Comparison of ENCODE assay signal across 8 mouse cellular contexts in the genomic region with DNA sequence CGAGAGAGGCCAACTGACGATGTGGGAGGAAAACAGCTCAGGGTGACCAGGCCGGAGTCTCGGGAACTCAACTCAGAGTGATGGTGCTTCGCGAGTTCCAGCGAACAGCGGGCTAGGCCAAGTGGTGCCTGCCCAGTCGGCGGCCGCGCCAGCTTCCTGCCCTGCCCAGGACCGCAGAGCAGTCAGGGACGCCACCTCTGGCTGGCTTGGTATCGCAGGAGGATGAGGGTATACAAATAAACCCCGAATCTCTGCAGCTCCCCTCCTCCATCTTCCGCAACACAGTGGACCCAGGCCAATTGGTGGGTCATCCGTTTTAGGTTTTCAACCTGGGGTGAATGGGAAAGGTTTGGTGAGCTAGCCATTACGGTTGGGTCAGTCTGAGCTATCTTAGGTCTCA. TPM values are rescaled to one million over a fixed set of nuclear protein-coding genes. Genes with fewer than 3 reads are reported as not detected.
DNase-seq lines count a peak whose midpoint lies in the region; ATAC-seq and TF ChIP-seq lines count a peak whose summit lies in the region.

No protein-coding gene starts in this region.

- DNase-seq in NIH3T3 (ENCODE audit: low read depth) (peak; percentile 23), adipocyte (ENCODE audit: low spot score) (no peak)
- peak; percentile 64 for DNase-seq in kidney, postnatal 14 days
- peak in 1 of 2 experiments; percentile 76 for DNase-seq in spleen, adult 2 months (ENCODE audit: low read depth in 1 of 2, low spot score in 2 of 2)

- TF ChIP-seq CTCF in C2C12 (IDR thresholded peaks at IDR 0.05; ENCODE audit: control insufficient read depth, insufficient read depth, insufficient read length), result peak; percentile 37
- no peak for TF ChIP-seq CTCF in spleen, adult 2 months (IDR thresholded peaks at IDR 0.05; ENCODE audit: extremely low read depth, insufficient read depth, insufficient read length, insufficient replicate concordance)

- no peak for TF ChIP-seq POLR2A in spleen, adult 2 months (IDR thresholded peaks at IDR 0.05; ENCODE audit: low read depth, low read length)

- no peaks in the 10 kb centered on the region for H3K27me3 ChIP-seq in C2C12 (ENCODE audit: control insufficient read depth, insufficient read depth, insufficient read length)
- H3K27me3 ChIP-seq in embryonic facial prominence, embryonic 12.5 days, result peaks cover 86% of the 10 kb centered on the region
- peaks cover 84% of the 10 kb centered on the region for H3K27me3 ChIP-seq in heart, embryonic 15.5 days
- no peaks in the 10 kb centered on the region for H3K27me3 ChIP-seq in spleen, adult 2 months (ENCODE audit: control insufficient read depth, insufficient read depth, low read length)

- no peaks in the 10 kb centered on the region for H3K9me3 ChIP-seq in embryonic facial prominence, embryonic 12.5 days
- H3K9me3 ChIP-seq in heart, embryonic 15.5 days (replicated peaks), result no peaks in the 10 kb centered on the region

- H3K79me2 ChIP-seq in C2C12 (ENCODE audit: control insufficient read depth, insufficient read depth) (no peaks in the 10 kb centered on the region), macrophage (ENCODE audit: inconsistent target) (no peaks in the 10 kb centered on the region)

- peaks cover 52% of the 10 kb centered on the region for H3K4me1 ChIP-seq in embryonic facial prominence, embryonic 12.5 days
- H3K4me1 ChIP-seq in heart, embryonic 15.5 days (replicated peaks), result peaks cover 37% of the 10 kb centered on the region
- peaks cover 14% of the 10 kb centered on the region for H3K4me1 ChIP-seq in spleen, adult 2 months (ENCODE audit: control insufficient read depth, insufficient read depth, insufficient read length)

- no peak for ATAC-seq in embryonic facial prominence, embryonic 12.5 days (ENCODE audit: insufficient number of reproducible peaks, insufficient read depth, low FRiP score, low TSS enrichment)
- peak; percentile 25; the same call in 1 of the 2 replicates for ATAC-seq in heart, embryonic 15.5 days (replicated peaks; ENCODE audit: insufficient number of reproducible peaks, insufficient read depth, low FRiP score, low read depth)

- peak overlapping the region; percentile 90 for H3K27ac ChIP-seq in embryonic facial prominence, embryonic 12.5 days
- H3K27ac ChIP-seq in heart, embryonic 15.5 days, result peak overlapping the region; percentile 90
- peak overlapping the region; percentile 32 for H3K27ac ChIP-seq in macrophage
- peak overlapping the region; percentile 95 for H3K27ac ChIP-seq in spleen, adult 2 months (ENCODE audit: insufficient read depth, low read length)

- peak overlapping the region; percentile 48 for H3ac ChIP-seq in C2C12 (ENCODE audit: control insufficient read depth, insufficient read length, low read depth)

- H3K36me3 ChIP-seq in C2C12 (ENCODE audit: control insufficient read depth, insufficient read depth) (no peaks in the 10 kb centered on the region), macrophage (ENCODE audit: inconsistent target) (no peaks in the 10 kb centered on the region)
- no peaks in the 10 kb centered on the region for H3K36me3 ChIP-seq in embryonic facial prominence, embryonic 12.5 days
- no peaks in the 10 kb centered on the region for H3K36me3 ChIP-seq in heart, embryonic 15.5 days
- no peaks in the 10 kb centered on the region for H3K36me3 ChIP-seq in spleen, adult 2 months (ENCODE audit: control insufficient read depth, insufficient read depth, low read length)

- H3K4me2 ChIP-seq in embryonic facial prominence, embryonic 12.5 days (replicated peaks), result peak overlapping the region; percentile 71
- H3K4me2 ChIP-seq in heart, embryonic 15.5 days, result peak overlapping the region; percentile 77

- 3% methylated on average over 19 of the region's 19 CpGs for WGBS in embryonic facial prominence, embryonic 12.5 days
- 5% methylated on average over 19 of the region's 19 CpGs for WGBS in heart, embryonic 15.5 days
- 20% methylated on average over 11 of the region's 19 CpGs for WGBS in macrophage (ENCODE audit: missing documents)
- 13% methylated on average over 19 of the region's 19 CpGs for WGBS in spleen, adult 2 months

- no peaks in the 10 kb centered on the region for H3K79me3 ChIP-seq in C2C12 (ENCODE audit: low read depth)

- H3K9ac ChIP-seq in embryonic facial prominence, embryonic 12.5 days, result peak overlapping the region; percentile 38
- no peak overlapping the region for H3K9ac ChIP-seq in heart, embryonic 15.5 days

- H3K4me3 ChIP-seq in C2C12 (ENCODE audit: insufficient read depth, poor library complexity, severe bottlenecking), result no peak overlapping the region
- peak overlapping the region; percentile 33; the same call in 1 of the 2 replicates for H3K4me3 ChIP-seq in embryonic facial prominence, embryonic 12.5 days
- peak overlapping the region; percentile 48 for H3K4me3 ChIP-seq in heart, embryonic 15.5 days
- no peak overlapping the region for H3K4me3 ChIP-seq in macrophage (ENCODE audit: inconsistent target)
- H3K4me3 ChIP-seq in spleen, adult 2 months (ENCODE audit: extremely low read depth, insufficient read depth, insufficient read length), result peak overlapping the region; percentile 52

TF ChIP-seq in C2C12, 6 proteins besides CTCF, POLR2A, EP300 and RAD21:
- TF ChIP-seq MYOD1 (IDR thresholded peaks at IDR 0.05; ENCODE audit: control insufficient read depth, insufficient read length, low read depth) (no peak), MYOG (IDR thresholded peaks at IDR 0.05; ENCODE audit: control insufficient read depth, extremely low read depth, insufficient read length) (no peak), FOSL1 (IDR thresholded peaks at IDR 0.05; ENCODE audit: insufficient read depth, low read length, poor library complexity, severe bottlenecking) (no peak), CEBPB (IDR thresholded peaks at IDR 0.05; ENCODE audit: low read depth) (no peak), USF1 (IDR thresholded peaks at IDR 0.05; ENCODE audit: low read depth) (no peak), MAX (IDR thresholded peaks at IDR 0.05) (no peak)

RNA-seq across cellular contexts. Expression of gene Bcor, which starts 25.6 kb away (rescaled TPM):
- 15.2 TPM for polyA plus RNA-seq in C2C12 (2012; fragmentation: generic; extraction: Trizol)
- 20.6 TPM in 2 replicates for polyA plus RNA-seq in embryonic facial prominence, embryonic 12.5 days (2016; fragmentation: Nextera tagmentation; extraction: Ambion mirVana)
- polyA plus RNA-seq in heart, embryonic 15.5 days (2015; fragmentation: Nextera tagmentation; extraction: Ambion mirVana), result 11.7 and 14.9 TPM in 2 replicates
- 100 to 1,000 TPM in 2 of 26 experiments, 10 to 100 TPM in 24; 15.3 to 177 (median 30.9) TPM for total RNA-seq in macrophage (2018; cell fraction: chromatin; rRNA removed)
- total RNA-seq in macrophage (2018; cell fraction: cytosol; rRNA removed), result 10 to 100 TPM; 13.1 to 93.5 (median 21.7) TPM
- 100 to 1,000 TPM in 1 of 26 experiments, 10 to 100 TPM in 25; 14.2 to 120 (median 21.9) TPM for total RNA-seq in macrophage (2018; cell fraction: nucleus; rRNA removed)
- polyA plus RNA-seq in macrophage (2018), result 12.8 to 15.2 TPM (median 13.3 TPM) in 3 replicates
- 12.8 and 15.6 TPM in 2 replicates for polyA plus RNA-seq in spleen, adult 2 months (2012; rRNA removed)

Comparison
In these comparisons a context has a peak if more than half of its experiments do, and no peak if none do; other contexts are left out.
1. H3K4me3 ChIP-seq: peak in embryonic facial prominence, embryonic 12.5 days (single experiment), heart, embryonic 15.5 days (single experiment) and spleen, adult 2 months (single experiment); none in C2C12 (single experiment) and macrophage (single experiment).
2. H3K27ac ChIP-seq: peak in every context shown above with its lines; median percentile 95 in spleen, adult 2 months; 90 in embryonic facial prominence, embryonic 12.5 days; 90 in heart, embryonic 15.5 days; 32 in macrophage.